Comparison of ENCODE assay signal across 21 mouse cellular contexts in the genomic region with DNA sequence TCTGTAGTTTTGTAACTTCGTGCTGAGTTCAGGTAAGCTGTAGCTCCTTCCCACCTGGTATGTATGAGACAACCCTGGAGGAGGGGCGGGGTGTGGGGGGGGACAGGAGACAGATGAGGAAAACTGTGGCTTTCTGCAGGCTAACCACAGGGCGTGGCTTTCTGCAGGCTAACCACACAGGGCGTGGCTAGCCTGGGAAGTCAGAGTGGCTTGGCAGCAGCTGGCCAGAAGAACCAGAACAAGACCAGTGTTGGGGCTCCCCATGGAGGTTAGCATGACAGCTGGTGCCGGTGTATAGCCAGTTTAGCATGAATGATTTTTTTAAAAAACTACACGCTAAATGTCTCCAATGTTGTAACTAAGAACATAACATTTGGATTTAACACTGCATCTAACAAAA. TPM values are rescaled to one million over a fixed set of nuclear protein-coding genes. Genes with fewer than 3 reads are reported as not detected.
DNase-seq lines count a peak whose midpoint lies in the region; ATAC-seq lines count a peak whose summit lies in the region.
"Had no signal": no experiment of that assay in that cellular context is flagged by ENCODE, and none has a peak within 500 bp of the region (broad histone marks: within the 10 kb centered on the region; RNA-seq: fewer than 3 reads in every experiment).

No protein-coding gene starts in this region.

- no peaks in the 10 kb centered on the region for H3K4me1 ChIP-seq in liver, embryonic 13.5 days (replicated peaks)
- H3K4me1 ChIP-seq: forebrain, embryonic 12.5 days; kidney, embryonic 15.5 days; limb, embryonic 15.5 days; midbrain, embryonic 10.5 days had no signal

- DNase-seq in 416B (ENCODE audit: low read depth) (peak; percentile 73), R1 (ENCODE audit: low read depth, low spot score) (peak; percentile 8)
- peak; percentile 2 for DNase-seq in liver, embryonic 13.5 days
- DNase-seq in ovary, postnatal 10 days (ENCODE audit: low spot score), result no peak
- no peak for DNase-seq in kidney, postnatal 14 days
- DNase-seq in cerebellum, postnatal 14 days, result no peak
- DNase-seq: adrenal gland, postnatal 10 days; cerebellum, adult 8-10 months; embryo, embryonic 11 days had no signal

- H3K4me3 ChIP-seq in liver, embryonic 13.5 days (replicated peaks), result no peak overlapping the region
- H3K4me3 ChIP-seq: forebrain, embryonic 12.5 days; kidney, embryonic 15.5 days; limb, embryonic 15.5 days; midbrain, embryonic 10.5 days had no signal

- 25% methylated on average over 6 of the region's 6 CpGs for WGBS in liver, embryonic 13.5 days (ENCODE audit: insufficient replicate concordance)

- no peaks in the 10 kb centered on the region for H3K9me3 ChIP-seq in liver, embryonic 13.5 days (replicated peaks)
- H3K9me3 ChIP-seq: forebrain, embryonic 12.5 days; kidney, embryonic 15.5 days; limb, embryonic 15.5 days; midbrain, embryonic 10.5 days had no signal

- H3K27ac ChIP-seq in liver, embryonic 13.5 days, result no peak overlapping the region
- H3K27ac ChIP-seq: forebrain, embryonic 12.5 days; kidney, embryonic 15.5 days; limb, embryonic 15.5 days; midbrain, embryonic 10.5 days had no signal

- H3K4me2 ChIP-seq in liver, embryonic 13.5 days, result no peak overlapping the region
- H3K4me2 ChIP-seq: forebrain, embryonic 12.5 days; kidney, embryonic 15.5 days; limb, embryonic 15.5 days had no signal

- no peak overlapping the region for H3K9ac ChIP-seq in liver, embryonic 13.5 days
- H3K9ac ChIP-seq: forebrain, embryonic 12.5 days; kidney, embryonic 15.5 days; limb, embryonic 15.5 days had no signal

- H3K36me3 ChIP-seq in liver, embryonic 13.5 days, result no peaks in the 10 kb centered on the region
- H3K36me3 ChIP-seq: forebrain, embryonic 12.5 days; kidney, embryonic 15.5 days; limb, embryonic 15.5 days; midbrain, embryonic 10.5 days had no signal

- peak; percentile 39; the same call in 1 of the 2 replicates for ATAC-seq in liver, embryonic 13.5 days (ENCODE audit: low read depth)
- ATAC-seq in neutrophil, adult 5-6 weeks (ENCODE audit: extremely low read depth, insufficient number of reproducible peaks, low FRiP score, poor library complexity, severe bottlenecking), result peak; percentile 66; the same call in 1 of the 2 replicates

- H3K27me3 ChIP-seq in liver, embryonic 13.5 days, result no peaks in the 10 kb centered on the region
- H3K27me3 ChIP-seq: forebrain, embryonic 12.5 days; kidney, embryonic 15.5 days; limb, embryonic 15.5 days had no signal

RNA-seq across cellular contexts. Expression of a gene that starts 2.0 kb away (rescaled TPM):
- polyA plus RNA-seq in liver, embryonic 13.5 days (2015; fragmentation: Nextera tagmentation; extraction: Ambion mirVana), result not detected in 2 replicates
- total RNA-seq in neutrophil, adult 5-6 weeks (2017), result not detected in 2 replicates
- total RNA-seq: adrenal gland, postnatal 10 days; gastrocnemius, postnatal 4 days; layer of hippocampus, postnatal 25 days; left cerebral cortex, postnatal 14 days had no signal
- polyA plus RNA-seq: forebrain, embryonic 12.5 days; heart, embryonic 14.5 days; hindbrain, embryonic 11.5 days; kidney, embryonic 15.5 days; limb, embryonic 15.5 days; lung, embryonic 16.5 days; midbrain, embryonic 10.5 days; neural tube, embryonic 14.5 days had no signal

RNA-seq across cellular contexts. Expression of a gene that starts 32.2 kb away (rescaled TPM):
- not detected in 2 replicates for polyA plus RNA-seq in liver, embryonic 13.5 days (2015; fragmentation: Nextera tagmentation; extraction: Ambion mirVana)
- 0.12 TPM in 1 of 2 replicates, not detected in the other for total RNA-seq in neutrophil, adult 5-6 weeks (2017)
- total RNA-seq: adrenal gland, postnatal 10 days; gastrocnemius, postnatal 4 days; layer of hippocampus, postnatal 25 days; left cerebral cortex, postnatal 14 days had no signal
- polyA plus RNA-seq: forebrain, embryonic 12.5 days; heart, embryonic 14.5 days; hindbrain, embryonic 11.5 days; kidney, embryonic 15.5 days; limb, embryonic 15.5 days; lung, embryonic 16.5 days; midbrain, embryonic 10.5 days; neural tube, embryonic 14.5 days had no signal

RNA-seq across cellular contexts. Expression of a gene that starts 38.9 kb away (rescaled TPM):
- polyA plus RNA-seq in liver, embryonic 13.5 days (2015; fragmentation: Nextera tagmentation; extraction: Ambion mirVana), result not detected in 2 replicates
- total RNA-seq in neutrophil, adult 5-6 weeks (2017), result not detected in 2 replicates
- total RNA-seq: adrenal gland, postnatal 10 days; gastrocnemius, postnatal 4 days; layer of hippocampus, postnatal 25 days; left cerebral cortex, postnatal 14 days had no signal
- polyA plus RNA-seq: forebrain, embryonic 12.5 days; heart, embryonic 14.5 days; hindbrain, embryonic 11.5 days; kidney, embryonic 15.5 days; limb, embryonic 15.5 days; lung, embryonic 16.5 days; midbrain, embryonic 10.5 days; neural tube, embryonic 14.5 days had no signal

RNA-seq across cellular contexts. Expression of a gene that starts 46.7 kb away (rescaled TPM):
- polyA plus RNA-seq in liver, embryonic 13.5 days (2015; fragmentation: Nextera tagmentation; extraction: Ambion mirVana), result not detected in 2 replicates
- not detected in 2 replicates for total RNA-seq in neutrophil, adult 5-6 weeks (2017)
- total RNA-seq: adrenal gland, postnatal 10 days; gastrocnemius, postnatal 4 days; layer of hippocampus, postnatal 25 days; left cerebral cortex, postnatal 14 days had no signal
- polyA plus RNA-seq: heart, embryonic 14.5 days; hindbrain, embryonic 11.5 days; kidney, embryonic 15.5 days; limb, embryonic 15.5 days; lung, embryonic 16.5 days; midbrain, embryonic 10.5 days; neural tube, embryonic 14.5 days had no signal

RNA-seq across cellular contexts. Expression of a gene that starts 55.8 kb away (rescaled TPM):
- polyA plus RNA-seq in liver, embryonic 13.5 days (2015; fragmentation: Nextera tagmentation; extraction: Ambion mirVana), result not detected in 2 replicates
- not detected in 2 replicates for total RNA-seq in neutrophil, adult 5-6 weeks (2017)
- total RNA-seq: adrenal gland, postnatal 10 days; gastrocnemius, postnatal 4 days; layer of hippocampus, postnatal 25 days; left cerebral cortex, postnatal 14 days had no signal
- polyA plus RNA-seq: forebrain, embryonic 12.5 days; heart, embryonic 14.5 days; hindbrain, embryonic 11.5 days; kidney, embryonic 15.5 days; limb, embryonic 15.5 days; lung, embryonic 16.5 days; midbrain, embryonic 10.5 days; neural tube, embryonic 14.5 days had no signal

Comparison
In these comparisons a context has a peak if more than half of its experiments do, and no peak if none do; other contexts are left out.
1. DNase-seq: peak in 416B (single experiment), R1 (single experiment) and liver, embryonic 13.5 days (single experiment); none in ovary, postnatal 10 days (single experiment), kidney, postnatal 14 days (single experiment) and cerebellum, postnatal 14 days (0 of 2).